Mouse (Mus musculus) embryonic facial prominence, embryonic 10.5 days (tissue): ENCODE measurements around the gene Glcci1. TPM values are rescaled to one million over a fixed set of nuclear protein-coding genes. Genes with fewer than 3 reads are reported as not detected.
A peak's percentile ranks its signal among the peaks of the same experiment; 100 is the strongest.

Experiments used
- DNase-seq: peaks from one replicate; pipeline ENCODE4 v3.0.0-alpha.2; 2017; ENCODE audit warnings: low spot score
- H3K27ac ChIP-seq: fragments of 300-500 bp; sonication (generic); replicated peaks from 2 replicates; pipeline ENCODE4 v1.5.1; 2016; ENCODE audit warnings: mild to moderate bottlenecking
- H3K27me3 ChIP-seq: fragments of 300-500 bp; sonication (generic); replicated peaks from 2 replicates; pipeline ENCODE4 v1.6.1; 2016; ENCODE audit warnings: low read depth, mild to moderate bottlenecking; ENCODE audit not compliant: poor library complexity, severe bottlenecking
- H3K36me3 ChIP-seq: fragments of 300-500 bp; sonication (generic); replicated peaks from 2 replicates; pipeline ENCODE4 v1.6.1; 2016; ENCODE audit warnings: mild to moderate bottlenecking, moderate library complexity
- H3K4me1 ChIP-seq: fragments of 300-500 bp; sonication (generic); 2 replicates; pipeline ENCODE4 v1.6.1; 2016
- H3K4me3 ChIP-seq: fragments of 300-500 bp; sonication (generic); 2 replicates; pipeline ENCODE4 v1.5.1; 2016; ENCODE audit warnings: mild to moderate bottlenecking, moderate library complexity
- H3K9me3 ChIP-seq: fragments of 300-500 bp; sonication (generic); 2 replicates; pipeline ENCODE4 v1.6.1; 2016; ENCODE audit warnings: mild to moderate bottlenecking
- WGBS: fragments of 180-500 bp; shearing (Covaris S2); methylation state at CpG from one replicate; pipeline ENCODE4 v1.1.7; 2016; 5-methylcytosine and 5-hydroxymethylcytosine counted together
- polyA plus RNA-seq: library from polyadenylated mRNA; unstranded; fragments of >200 nt; fragmentation: Nextera tagmentation; extraction: Ambion mirVana; gene quantifications from 2 replicates; pipeline ENCODE4 v1.2.1, GENCODE M21; 2016

Gene Glcci1
- polyA plus RNA-seq: 7.3 and 9.6 TPM in 2 replicates

DNA sequence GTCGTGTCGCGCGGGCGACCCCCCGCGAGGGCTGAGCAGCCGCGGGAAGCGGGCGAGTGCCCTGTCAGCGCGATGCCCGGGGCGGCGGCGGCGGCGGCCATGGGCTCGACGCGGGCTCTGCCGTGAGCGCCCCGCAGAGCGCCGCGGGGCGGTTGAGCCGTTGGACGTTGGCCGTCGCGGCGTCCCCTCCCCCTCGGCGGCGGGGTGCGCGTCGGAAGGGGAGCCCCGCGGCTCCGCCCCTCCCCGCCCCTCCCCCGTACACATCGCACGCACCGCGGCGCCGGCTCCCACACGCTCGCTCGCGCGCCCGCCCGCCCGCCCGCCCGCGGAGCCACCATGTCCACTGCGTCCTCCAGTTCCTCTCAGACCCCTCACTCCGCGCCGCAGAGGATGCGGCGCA is at the start of gene Glcci1:
TSS of gene Glcci1 (plus strand) at position 50 of the 400 bp plus-strand sequence.
- DNase-seq: peak; percentile 84
- H3K27ac ChIP-seq: peak within 1 kb of the TSS; percentile 98
- peak within 1 kb of the TSS; percentile 96 for H3K4me3 ChIP-seq
- under 1% methylated on average over 48 of the region's 69 CpGs for WGBS
- no peaks in the 10 kb centered on the region for H3K36me3 ChIP-seq
- H3K9me3 ChIP-seq: no peaks in the 10 kb centered on the region
- peaks cover 29% of the 10 kb centered on the region for H3K4me1 ChIP-seq
- no peaks in the 10 kb centered on the region for H3K27me3 ChIP-seq

DNA sequence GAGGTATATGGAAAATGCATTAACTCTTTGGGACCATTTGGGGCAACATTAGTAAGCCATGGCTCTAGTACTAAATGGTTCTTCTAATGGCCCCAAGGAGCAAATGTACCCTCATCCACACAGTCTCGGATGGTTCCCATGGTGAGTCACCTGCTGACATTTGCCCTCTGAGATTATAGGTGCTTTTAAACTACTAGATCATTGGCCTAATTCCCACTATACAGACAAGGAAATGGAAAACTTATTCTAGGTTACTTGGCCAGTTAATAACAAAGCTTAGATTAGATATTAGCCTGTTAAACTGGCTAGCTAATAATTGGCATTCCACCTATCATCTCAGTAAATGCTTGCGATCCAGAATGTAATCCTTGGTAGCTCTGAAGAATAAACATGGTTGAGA is 47.0 kb upstream of the Glcci1 start:
- no peaks in the 10 kb centered on the region for H3K4me1 ChIP-seq
- H3K27ac ChIP-seq: no peak overlapping the region
- no peaks in the 10 kb centered on the region for H3K27me3 ChIP-seq
- H3K9me3 ChIP-seq: no peaks in the 10 kb centered on the region
- no peaks in the 10 kb centered on the region for H3K36me3 ChIP-seq
- 92% methylated on average over 2 of the region's 2 CpGs for WGBS
- H3K4me3 ChIP-seq: no peak overlapping the region
- DNase-seq: no peak

DNA sequence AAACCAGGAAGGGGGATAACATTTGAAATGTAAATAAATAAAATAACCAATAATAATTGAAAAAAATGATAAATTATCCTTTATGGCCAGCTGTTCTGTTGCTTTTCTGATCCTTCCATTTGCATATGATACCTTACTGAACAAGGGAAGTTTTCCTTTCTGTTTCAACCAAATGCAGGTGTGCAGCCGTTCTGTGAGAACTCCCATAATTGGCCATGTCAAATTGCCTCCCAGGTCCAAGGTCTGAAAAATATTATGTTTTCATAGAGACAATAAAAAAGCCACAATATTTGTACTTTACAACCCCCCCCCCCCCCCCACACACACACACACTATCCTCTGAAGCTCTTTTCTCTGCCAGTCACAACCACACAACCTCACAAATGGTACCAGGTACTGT is 44.0 kb upstream of the Glcci1 start:
- H3K36me3 ChIP-seq: no peaks in the 10 kb centered on the region
- no peak overlapping the region for H3K27ac ChIP-seq
- WGBS: 70% methylated on average over 1 of the region's 1 CpGs
- H3K4me1 ChIP-seq: no peaks in the 10 kb centered on the region
- no peak for DNase-seq
- H3K4me3 ChIP-seq: no peak overlapping the region
- no peaks in the 10 kb centered on the region for H3K27me3 ChIP-seq
- H3K9me3 ChIP-seq: no peaks in the 10 kb centered on the region

DNA sequence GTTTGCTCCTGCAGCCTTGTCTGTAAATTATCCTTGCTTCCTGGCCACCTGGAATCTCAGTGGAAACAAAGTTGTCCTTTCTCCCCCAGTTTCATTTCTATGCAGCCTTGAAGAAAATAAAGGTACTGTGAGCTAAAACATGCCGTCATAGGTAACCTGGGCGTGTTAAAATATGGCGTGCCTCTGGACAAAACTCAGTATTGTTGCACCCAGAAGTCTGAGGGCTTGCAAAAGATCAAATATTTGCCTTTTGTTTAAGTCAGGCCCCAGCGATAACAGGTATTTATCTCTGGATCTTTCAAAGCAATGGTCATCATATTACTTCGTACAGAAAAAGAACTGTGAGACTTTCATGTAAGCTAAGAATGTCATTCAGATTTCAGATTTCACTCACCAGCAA is 43.4 kb upstream of the Glcci1 start:
- Histone ChIP-seq H3K27me3 (no peaks in the 10 kb centered on the region), H3K27ac (no peak overlapping the region), H3K4me3 (no peak overlapping the region), H3K36me3 (no peaks in the 10 kb centered on the region), H3K4me1 (no peaks in the 10 kb centered on the region), H3K9me3 (no peaks in the 10 kb centered on the region)
- DNase-seq: no peak
- 81% methylated on average over 5 of the region's 5 CpGs for WGBS

DNA sequence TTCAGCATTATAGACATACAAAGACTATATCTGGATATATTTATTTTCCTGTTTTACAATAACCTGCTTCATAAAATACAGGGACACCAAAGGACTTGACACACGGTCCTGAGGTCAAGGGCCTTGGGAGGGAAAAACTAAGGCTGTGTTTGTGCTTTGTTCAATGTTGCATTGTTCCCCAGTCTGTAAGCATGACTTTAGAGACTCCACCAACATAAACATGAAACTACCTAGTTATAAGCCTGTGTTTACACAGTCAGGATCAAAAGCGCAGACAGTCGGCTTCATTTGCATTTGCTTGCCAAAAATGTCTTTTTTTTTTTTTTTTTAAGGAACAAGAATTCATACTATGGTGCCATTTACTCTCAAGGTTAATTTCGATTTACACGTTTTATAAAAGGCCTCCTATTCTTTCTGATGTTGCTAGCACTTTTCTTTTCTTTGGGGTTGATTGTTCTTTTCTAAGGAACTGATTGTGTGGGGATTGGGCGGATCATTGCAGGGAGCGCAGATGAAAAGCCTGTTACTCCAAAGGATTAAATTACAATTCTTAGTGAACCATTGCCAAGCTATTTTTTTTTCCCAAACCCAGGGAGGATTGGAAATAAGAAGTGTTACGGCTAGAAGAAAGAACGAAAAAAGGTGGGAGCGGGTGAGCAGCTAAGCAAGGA is 41.6 kb upstream of the Glcci1 start:
- no peaks in the 10 kb centered on the region for H3K9me3 ChIP-seq
- H3K36me3 ChIP-seq: no peaks in the 10 kb centered on the region
- H3K27ac ChIP-seq: no peak overlapping the region
- WGBS: 62% methylated on average over 10 of the region's 10 CpGs
- DNase-seq: no peak
- no peaks in the 10 kb centered on the region for H3K27me3 ChIP-seq
- H3K4me1 ChIP-seq: no peaks in the 10 kb centered on the region
- H3K4me3 ChIP-seq: no peak overlapping the region

DNA sequence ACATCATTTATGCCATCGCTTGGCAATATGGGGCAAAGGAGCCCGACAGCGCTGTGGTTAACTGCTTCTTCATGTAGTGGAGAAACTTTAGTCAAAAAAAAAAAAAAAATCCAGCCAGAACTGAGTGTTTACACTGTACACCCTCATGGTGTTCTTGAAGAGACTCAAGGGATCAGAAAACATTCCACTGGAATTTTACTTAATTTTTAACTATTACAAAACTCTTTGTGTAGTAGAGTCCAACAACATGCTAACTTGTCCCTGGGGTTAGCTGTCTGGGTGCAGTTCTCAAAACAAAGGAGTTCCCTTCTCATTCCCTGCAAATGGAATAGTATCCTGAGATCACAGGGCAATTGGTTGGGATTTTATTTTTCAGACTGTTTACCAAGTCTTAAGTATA is 39.5 kb upstream of the Glcci1 start:
- Histone ChIP-seq H3K4me3 (no peak overlapping the region), H3K27me3 (no peaks in the 10 kb centered on the region), H3K36me3 (no peaks in the 10 kb centered on the region), H3K9me3 (no peaks in the 10 kb centered on the region), H3K4me1 (no peaks in the 10 kb centered on the region), H3K27ac (no peak overlapping the region)
- 95% methylated on average over 3 of the region's 3 CpGs for WGBS
- no peak for DNase-seq

DNA sequence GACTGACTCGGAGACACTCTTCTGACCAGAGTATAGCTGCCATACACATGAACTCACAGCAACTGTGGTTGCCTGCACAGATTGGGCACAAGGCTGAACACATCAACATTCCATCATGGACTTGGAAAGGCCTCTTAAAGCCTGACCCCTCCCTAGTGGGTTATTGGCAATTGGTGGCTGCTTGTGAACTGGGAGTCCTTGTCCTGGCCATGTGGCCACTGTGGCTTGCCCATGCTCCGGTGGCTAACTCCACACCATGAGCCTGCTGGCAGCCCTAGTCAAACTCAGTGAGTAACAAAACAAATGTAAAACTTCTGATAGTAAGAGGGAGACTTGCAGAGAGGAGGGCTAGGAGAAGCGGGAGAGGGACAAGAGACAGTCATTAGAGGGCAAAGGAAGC is 37.3 kb upstream of the Glcci1 start:
- no peaks in the 10 kb centered on the region for H3K36me3 ChIP-seq
- WGBS: 92% methylated on average over 3 of the region's 3 CpGs
- no peak for DNase-seq
- no peaks in the 10 kb centered on the region for H3K4me1 ChIP-seq
- H3K4me3 ChIP-seq: no peak overlapping the region
- H3K27ac ChIP-seq: no peak overlapping the region
- no peaks in the 10 kb centered on the region for H3K27me3 ChIP-seq
- H3K9me3 ChIP-seq: no peaks in the 10 kb centered on the region

DNA sequence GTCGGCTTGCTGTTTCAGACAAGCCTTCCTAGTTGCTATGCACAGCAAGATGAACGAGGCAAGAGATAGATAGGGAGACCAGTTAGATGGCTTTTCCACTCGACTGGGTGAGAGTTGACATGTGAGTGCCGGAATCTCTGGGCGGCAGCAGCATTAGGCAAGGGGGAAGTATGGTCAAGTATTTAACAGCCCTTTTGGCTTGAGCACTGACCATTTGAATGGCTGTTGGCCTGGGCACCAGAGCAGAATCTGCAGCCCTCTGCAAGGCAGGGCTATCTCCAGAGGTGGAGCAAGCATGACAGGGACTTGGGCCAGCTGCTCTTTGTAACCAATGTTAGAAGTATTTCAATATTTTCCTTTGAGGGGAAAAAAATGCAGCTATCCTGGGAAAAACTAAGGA is 36.5 kb upstream of the Glcci1 start:
- Histone ChIP-seq H3K9me3 (no peaks in the 10 kb centered on the region), H3K4me1 (no peaks in the 10 kb centered on the region), H3K27me3 (no peaks in the 10 kb centered on the region), H3K27ac (no peak overlapping the region), H3K4me3 (no peak overlapping the region), H3K36me3 (no peaks in the 10 kb centered on the region)
- WGBS: 82% methylated on average over 5 of the region's 5 CpGs
- DNase-seq: no peak

DNA sequence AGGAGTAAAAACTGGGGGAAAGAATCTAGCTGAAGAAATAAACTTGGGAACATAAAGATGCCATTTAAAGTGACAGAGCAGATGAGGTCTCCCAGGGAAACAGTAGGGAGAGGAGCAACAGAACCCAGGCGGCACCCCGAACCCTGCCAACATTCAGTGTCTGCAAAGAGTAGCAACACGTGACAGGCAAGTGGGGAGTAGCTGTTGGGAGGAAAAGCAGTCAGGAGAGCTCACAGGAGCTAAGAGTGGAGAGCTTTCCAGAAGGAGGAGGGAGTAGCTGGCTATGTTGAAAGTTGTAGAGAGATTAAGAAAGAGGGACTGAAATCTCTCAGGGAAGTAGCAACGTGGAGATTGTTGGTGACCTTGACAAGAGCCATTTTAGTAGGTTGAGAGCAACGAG is 35.9 kb upstream of the Glcci1 start:
- Histone ChIP-seq H3K36me3 (no peaks in the 10 kb centered on the region), H3K9me3 (no peaks in the 10 kb centered on the region), H3K27me3 (no peaks in the 10 kb centered on the region), H3K4me1 (no peaks in the 10 kb centered on the region), H3K27ac (no peak overlapping the region), H3K4me3 (no peak overlapping the region)
- WGBS: 64% methylated on average over 5 of the region's 5 CpGs
- no peak for DNase-seq

DNA sequence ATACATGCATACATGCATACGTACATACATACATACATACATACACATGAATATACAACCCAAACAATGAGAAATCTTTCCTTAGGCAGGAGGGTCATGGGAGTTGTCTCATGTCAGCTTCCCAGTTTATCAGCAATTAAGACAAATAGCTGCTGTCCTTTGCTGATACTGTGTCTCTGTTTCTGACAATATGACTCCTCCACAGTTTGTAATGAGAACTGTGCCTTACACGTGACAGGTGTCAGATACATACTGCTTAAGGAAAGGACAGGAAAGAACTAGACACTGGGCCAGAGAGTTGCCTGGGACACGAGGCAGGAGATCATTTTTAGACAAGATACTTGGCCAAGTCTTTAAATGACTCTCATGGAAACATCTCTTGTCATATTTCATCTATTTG is 35.1 kb upstream of the Glcci1 start:
- H3K36me3 ChIP-seq: no peaks in the 10 kb centered on the region
- H3K27me3 ChIP-seq: no peaks in the 10 kb centered on the region
- 82% methylated on average over 3 of the region's 3 CpGs for WGBS
- H3K4me3 ChIP-seq: no peak overlapping the region
- H3K27ac ChIP-seq: no peak overlapping the region
- peaks cover 7% of the 10 kb centered on the region for H3K4me1 ChIP-seq
- H3K9me3 ChIP-seq: no peaks in the 10 kb centered on the region
- no peak for DNase-seq

DNA sequence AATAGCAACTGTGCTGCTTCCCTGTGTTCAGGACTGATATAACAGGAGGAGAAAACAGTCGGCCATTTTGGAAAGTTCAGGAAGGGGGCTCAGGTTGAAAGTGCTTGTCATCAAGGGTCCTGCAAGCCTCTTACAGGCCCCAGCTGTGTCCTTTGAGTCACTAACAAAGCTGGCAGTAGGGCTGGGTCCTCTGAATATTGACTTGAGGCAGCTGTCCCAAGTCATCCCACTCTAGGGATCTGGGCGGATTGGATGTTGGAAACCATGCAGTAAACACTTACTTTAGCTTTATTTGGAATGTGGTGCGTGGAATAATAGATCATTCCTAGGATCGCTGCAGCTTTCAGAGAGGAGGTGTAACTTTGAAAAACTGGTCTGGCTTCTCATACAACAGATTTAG is 34.6 kb upstream of the Glcci1 start:
- Histone ChIP-seq H3K36me3 (no peaks in the 10 kb centered on the region), H3K4me1 (peaks cover 9% of the 10 kb centered on the region), H3K27me3 (no peaks in the 10 kb centered on the region), H3K9me3 (no peaks in the 10 kb centered on the region), H3K4me3 (no peak overlapping the region), H3K27ac (no peak overlapping the region)
- no peak for DNase-seq
- 91% methylated on average over 4 of the region's 4 CpGs for WGBS

DNA sequence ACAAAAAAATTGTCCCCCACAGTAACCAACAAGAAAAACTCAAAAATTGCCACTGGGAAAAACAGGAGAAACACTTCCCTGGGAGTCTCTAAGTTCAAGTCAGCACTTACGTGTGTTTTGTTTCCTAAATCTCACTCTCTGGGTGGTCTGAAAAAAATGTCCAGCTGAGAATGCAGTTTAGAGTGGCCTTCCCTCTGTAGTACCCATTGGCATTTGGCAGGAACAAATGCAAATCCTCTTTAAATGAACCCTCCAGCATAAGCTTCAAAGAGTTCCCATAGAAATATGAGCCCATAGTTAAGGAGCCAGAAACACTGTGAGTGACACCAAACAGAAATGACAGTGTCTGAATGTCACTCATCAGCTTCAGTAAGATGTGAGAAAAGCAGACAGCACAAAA is 30.2 kb upstream of the Glcci1 start:
- 33% methylated on average over 1 of the region's 1 CpGs for WGBS
- no peak overlapping the region for H3K4me3 ChIP-seq
- no peak for DNase-seq
- H3K27ac ChIP-seq: no peak overlapping the region
- H3K9me3 ChIP-seq: no peaks in the 10 kb centered on the region
- peaks cover 9% of the 10 kb centered on the region for H3K4me1 ChIP-seq
- no peaks in the 10 kb centered on the region for H3K27me3 ChIP-seq
- no peaks in the 10 kb centered on the region for H3K36me3 ChIP-seq

DNA sequence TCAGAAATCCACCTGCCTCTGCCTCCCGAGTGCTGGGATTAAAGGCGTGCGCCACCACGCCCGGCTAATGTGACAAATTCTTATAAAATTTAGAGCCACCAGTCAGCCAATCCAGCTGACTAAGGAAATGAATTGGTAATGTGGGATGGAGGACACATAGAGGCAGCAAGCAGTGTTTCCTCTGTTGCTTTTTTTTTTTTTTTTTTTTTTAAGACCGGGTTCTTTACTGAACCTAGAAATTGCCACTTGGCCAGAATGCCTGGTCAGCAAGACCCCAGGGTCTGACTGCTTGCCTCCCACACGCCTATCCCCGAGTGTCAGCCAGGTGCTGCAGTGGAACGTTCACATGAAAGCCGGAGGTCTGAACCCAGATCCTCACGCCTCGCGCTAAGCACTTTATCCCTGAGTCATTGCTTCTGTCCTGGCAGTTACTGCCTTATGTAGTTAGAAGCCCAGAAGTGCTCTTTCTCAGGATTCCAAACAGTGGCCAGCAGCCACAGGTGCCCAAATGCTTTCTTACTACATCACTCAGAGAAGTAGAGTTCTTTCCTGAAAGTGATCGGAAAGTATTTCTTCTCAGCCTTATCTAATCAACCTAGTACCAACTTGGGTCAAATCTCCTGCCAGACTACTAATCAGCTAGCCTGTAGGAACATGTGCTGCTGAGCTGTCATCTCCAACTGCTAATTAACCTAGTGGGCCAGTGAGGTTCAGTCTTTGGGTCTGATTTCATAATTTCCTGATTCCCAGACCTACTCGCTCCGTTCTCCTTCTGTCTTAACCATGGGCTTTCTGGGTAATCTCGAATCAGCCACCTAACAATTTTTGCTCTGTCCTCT is 24.7 kb upstream of the Glcci1 start:
- 92% methylated on average over 17 of the region's 17 CpGs for WGBS
- H3K36me3 ChIP-seq: no peaks in the 10 kb centered on the region
- no peak overlapping the region for H3K4me3 ChIP-seq
- H3K4me1 ChIP-seq: peaks cover 6% of the 10 kb centered on the region; the same call in 1 of the 2 replicates
- no peak overlapping the region for H3K27ac ChIP-seq
- no peak for DNase-seq
- H3K27me3 ChIP-seq: no peaks in the 10 kb centered on the region
- H3K9me3 ChIP-seq: no peaks in the 10 kb centered on the region
